Mouse (Mus musculus): Measurements from ENCODE around the gene Pde4c.

GRCm38 (mm10) chr8:70711041-70711440 is 12.5 kb upstream of the Pde4c start:
- TF ChIP-seq ETS1 (conservative IDR thresholded peaks at IDR 0.05; ENCODE audit: low read depth, low read length): no peak
- TF ChIP-seq CTCF (conservative IDR thresholded peaks at IDR 0.05 in 1 of 2, IDR thresholded peaks at IDR 0.05 in 1 of 2; ENCODE audit: low read depth in 2 of 2, low read length in 2 of 2): no peak
- no peak for TF ChIP-seq JUND (conservative IDR thresholded peaks at IDR 0.05; ENCODE audit: low read depth, low read length)
- no peak for TF ChIP-seq GABPA (IDR thresholded peaks at IDR 0.05; ENCODE audit: insufficient replicate concordance, low read depth, low read length)
- TF ChIP-seq POLR2A (IDR thresholded peaks at IDR 0.05; ENCODE audit: low read depth, low read length): no peak
- TF ChIP-seq EP300 (IDR thresholded peaks at IDR 0.05; ENCODE audit: low read length): no peak
- TF ChIP-seq MEF2A (IDR thresholded peaks at IDR 0.05; ENCODE audit: borderline replicate concordance, low read depth, low read length): no peak

Measured in CH12.LX (cell line).